Mouse (Mus musculus) c-Kit-positive CD71-negative TER-119-negative erythroid progenitor cells, embryonic 14.5 days (primary cell): Measurements from ENCODE around the gene Tnrc6a.

Source experiments
- DNase-seq: peaks from one replicate; pipeline ENCODE4 v3.0.0-alpha.2; 2013; ENCODE audit warnings: low read depth

The Tnrc6a gene

DNA sequence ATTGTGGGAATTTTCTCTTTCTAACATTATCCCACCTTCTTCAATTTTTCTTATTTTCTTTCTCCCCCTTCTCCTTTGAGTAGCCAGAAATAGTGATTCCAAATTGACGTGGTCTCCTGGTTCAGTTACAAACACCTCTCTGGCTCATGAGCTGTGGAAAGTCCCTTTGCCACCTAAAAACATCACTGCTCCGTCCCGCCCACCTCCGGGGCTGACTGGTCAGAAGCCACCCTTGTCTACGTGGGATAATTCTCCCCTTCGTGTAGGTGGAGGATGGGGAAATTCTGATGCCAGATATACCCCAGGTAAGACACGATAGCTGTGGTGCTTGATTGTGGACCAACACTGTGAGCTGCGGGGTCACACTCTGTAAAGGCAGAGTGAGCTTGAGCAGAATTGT, 66.1 kb downstream of the Tnrc6a start:
- DNase-seq, result no peak

DNA sequence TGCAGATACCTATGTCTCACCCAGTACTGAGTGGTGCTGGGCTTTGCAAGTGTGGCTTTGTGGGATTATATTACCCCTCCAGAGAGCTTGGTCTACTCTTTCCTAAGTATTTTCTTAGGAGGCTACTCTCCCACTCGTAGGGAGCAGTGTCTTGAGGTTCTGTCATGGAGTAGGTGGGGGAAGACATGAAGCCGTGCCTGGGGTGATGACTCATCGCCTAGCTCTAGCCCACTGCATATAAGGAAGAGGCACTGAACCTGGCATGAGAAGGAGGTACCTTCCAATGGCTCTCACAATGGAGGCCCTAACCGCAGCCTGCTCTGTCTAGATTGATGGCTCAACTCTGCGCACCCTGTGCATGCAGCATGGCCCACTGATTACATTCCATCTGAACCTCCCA, 68.0 kb downstream of the Tnrc6a start:
- DNase-seq, result no peak

DNA sequence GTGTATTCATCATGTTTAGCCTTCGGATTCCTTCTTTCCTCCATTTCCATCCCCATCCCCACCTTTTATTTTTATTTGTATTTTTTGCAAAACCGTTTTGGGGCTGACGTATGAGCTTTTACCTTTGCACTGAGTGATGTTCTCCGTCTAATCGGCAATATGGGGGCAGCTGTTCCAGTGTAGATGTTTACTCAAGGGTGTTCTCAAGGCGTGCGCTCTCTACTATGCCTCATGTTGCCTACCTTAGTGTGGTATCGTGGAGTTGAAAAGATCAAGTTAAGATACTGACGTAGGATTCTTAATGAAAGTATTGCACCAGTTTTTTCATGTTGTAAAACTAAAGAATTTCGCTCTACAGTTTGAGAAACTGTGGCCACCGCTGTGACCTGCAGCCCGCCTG, 69.5 kb downstream of the Tnrc6a start:
- DNase-seq, result no peak

DNA sequence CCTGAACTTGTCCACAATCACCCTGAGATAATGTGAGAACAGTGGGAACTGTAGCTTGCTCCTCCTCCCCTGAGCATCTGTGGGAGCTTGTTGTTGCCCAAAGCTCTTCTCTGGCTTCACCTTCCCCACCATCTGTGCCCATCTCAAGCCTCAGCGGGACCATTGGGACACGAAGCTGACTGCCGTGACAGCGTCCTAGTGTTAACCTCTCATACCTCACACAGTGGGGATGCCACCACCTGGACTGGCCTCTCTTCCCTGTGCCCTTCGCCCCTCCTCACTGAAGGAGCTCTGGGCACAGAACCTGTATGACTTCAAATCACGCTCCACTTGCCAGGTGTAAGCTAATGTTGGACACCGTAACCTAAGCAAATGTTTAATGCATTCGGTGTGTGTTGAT, 71.0 kb downstream of the Tnrc6a start:
- DNase-seq, result no peak

DNA sequence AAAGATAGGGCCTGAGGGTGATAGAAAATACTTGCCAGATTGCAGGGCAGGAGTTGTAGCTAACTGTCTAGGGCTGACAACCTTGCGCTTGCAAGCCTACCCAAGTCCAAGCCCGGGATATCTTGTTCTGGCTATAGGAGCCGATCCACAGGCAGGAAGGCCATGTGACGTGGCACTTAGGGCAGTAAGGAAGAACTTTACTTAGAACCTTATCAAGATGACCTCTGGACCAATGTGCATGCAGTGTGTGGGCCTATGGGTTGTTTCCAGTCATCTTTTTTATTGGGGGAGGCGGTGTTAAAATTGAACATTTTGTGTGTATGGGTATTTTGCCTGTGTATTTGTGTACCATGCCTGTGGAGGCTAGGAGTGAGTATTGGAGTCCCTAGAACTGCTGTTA, 72.7 kb downstream of the Tnrc6a start:
- no peak for DNase-seq

DNA sequence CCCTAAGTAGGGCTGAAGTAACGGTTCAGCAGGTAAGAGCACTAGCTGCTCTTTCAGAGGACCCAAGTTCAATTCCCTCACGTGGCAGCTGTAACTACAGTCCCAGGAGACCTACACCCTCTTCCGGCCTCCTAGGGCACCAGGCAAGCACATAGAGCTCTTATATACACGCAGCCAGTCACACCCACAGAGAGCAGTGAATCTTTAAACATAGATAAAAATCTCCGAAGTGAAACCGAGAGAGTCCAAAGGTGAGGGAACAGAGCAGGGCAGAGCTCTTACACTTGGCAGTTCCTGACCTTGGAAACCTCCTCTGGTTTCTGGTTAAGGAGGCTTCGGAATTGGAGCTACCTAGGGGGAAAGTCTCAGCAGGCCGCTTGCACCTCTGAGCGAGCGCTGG, 75.0 kb downstream of the Tnrc6a start:
- DNase-seq, result no peak

DNA sequence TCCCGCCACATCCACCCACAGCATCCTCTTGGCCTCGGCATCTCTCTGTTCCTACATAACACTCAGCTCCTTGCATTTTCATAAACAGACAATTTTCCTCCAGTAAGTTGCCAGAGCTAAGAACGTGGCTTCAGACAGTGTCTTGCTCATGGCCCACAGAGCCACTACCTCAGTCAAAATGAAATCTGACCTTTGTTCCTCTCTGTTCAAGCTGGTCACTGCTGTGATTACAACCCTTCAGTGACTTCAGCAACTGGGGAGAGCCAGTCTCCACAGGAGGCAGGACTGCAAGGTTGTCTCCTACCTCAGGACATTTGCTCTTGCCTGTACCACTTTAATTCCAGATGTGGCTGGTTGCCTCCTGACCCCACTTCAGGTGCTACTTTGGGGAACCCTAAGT, 75.5 kb downstream of the Tnrc6a start:
- DNase-seq, result no peak

DNA sequence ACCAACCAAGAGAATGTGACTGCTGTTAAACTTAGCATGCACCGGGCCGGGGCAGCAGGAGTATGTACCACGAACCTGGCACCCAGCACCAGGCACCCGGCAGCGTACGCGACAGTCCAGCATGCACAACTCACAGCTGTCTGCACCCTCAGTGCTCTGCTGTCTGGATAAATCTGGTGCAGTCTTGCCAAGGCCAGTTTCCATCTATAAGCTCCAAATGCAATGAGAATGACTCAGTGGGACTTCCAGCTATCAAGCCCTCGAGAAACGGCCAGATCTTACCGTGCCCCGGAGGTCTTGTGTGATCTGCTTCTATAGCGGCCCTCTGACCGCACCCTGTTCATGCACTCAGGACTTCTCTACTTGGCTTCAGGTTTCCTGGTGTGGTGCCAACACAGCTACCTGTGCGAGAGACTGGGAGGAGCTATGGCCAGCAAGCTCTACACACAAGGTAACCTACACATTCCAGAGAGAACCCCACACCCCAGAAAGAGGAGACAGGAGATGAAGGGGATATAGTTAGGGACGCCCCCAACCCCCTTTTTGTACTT, 76.0 kb downstream of the Tnrc6a start:
- DNase-seq, result no peak

DNA sequence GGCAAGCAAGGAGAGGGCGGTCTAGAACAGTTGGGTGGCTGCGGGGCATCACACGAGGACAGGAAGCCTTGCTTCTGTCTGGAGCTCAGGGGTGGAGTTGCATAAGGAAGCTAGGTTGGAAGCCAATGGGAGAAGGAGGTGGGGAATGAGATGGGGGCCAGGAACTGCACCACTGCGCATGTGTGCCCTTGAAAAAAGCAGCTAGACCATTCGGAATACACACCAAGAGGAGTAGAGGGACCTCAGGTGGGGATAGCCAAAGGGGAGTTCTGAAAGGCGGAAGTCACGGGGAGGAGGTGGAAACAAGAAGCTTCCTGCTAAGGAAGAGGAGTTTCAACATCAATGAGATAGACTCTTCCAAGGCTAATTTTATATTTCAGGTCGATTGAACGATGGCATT, 77.0 kb downstream of the Tnrc6a start:
- DNase-seq, result no peak

DNA sequence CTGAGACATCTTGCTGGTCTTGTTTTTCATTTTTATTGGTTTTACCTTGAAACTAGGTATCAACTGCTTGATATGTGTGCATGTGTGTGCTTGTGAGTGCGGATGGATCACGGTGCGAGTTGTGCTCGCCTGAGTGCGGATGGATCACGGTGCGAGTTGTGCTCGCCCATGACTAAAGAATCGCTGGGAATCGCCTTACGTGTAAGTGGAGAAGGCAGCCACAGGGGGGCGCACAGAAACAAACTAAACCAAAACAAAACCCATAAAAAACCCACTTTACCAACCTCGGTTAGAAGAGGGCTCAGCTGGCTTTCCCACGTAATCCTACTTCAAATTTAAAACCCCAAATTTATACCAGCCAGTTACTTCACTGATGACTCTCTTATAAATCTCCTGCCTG, 81.6 kb downstream of the Tnrc6a start:
- peak; percentile 31 for DNase-seq

DNA sequence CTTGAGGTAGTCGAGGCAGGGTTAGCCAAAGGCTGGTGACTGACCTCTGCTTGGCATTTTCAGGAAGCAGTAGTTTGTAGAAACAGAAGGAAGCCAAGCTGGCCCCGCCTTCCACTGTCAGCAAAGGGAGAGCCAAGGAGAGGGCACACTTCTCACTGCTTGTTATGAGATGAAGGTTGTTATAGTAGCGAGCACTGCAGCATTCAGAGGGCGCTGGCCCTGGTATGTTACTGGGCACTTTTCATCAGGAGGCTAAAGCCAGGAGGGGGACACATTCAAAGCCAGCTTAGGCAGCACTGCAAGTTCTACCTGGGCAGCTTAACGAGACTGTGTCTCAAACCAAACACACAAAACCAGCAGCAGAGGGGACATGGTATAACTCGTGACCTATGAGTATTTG, 83.9 kb downstream of the Tnrc6a start:
- no peak for DNase-seq

DNA sequence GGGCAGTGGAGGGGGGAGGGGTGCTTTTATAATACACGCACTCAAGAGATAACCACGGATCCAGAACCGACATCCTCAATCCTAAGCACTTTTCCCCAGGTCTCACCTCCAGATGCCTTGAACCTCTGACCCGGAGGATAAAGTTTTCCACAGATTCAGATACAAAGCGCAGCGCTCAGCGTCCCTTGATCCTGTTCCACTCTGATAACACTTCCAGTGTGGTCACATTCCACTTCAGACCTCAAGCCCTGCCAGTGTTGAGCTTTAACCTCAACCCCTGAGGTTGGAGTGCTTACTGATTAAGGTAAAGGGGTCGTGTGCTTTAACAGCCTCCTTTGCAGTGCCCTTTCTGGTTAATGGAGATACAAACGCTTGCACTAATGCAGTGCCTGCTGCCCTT, 86.2 kb downstream of the Tnrc6a start:
- DNase-seq, result no peak

DNA sequence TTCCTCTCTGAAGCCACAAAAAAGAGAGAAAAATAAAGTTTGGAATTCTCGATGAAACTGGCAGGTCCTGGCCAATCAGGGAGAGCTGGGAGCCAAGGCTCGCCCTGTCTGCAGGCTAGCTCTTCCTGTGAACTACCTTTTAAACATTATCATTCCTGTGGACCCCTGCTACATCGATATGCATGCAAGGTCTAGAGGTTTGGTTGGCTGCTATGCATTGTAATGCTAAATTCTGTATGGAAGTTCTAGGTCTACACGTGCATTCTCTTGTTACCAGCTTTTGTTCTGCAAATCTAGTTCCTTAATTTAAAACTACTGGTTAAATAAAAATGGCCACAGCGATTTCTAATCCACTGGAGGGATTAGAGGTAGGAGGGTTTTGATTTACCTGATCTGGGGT, 87.8 kb downstream of the Tnrc6a start:
- no peak for DNase-seq

DNA sequence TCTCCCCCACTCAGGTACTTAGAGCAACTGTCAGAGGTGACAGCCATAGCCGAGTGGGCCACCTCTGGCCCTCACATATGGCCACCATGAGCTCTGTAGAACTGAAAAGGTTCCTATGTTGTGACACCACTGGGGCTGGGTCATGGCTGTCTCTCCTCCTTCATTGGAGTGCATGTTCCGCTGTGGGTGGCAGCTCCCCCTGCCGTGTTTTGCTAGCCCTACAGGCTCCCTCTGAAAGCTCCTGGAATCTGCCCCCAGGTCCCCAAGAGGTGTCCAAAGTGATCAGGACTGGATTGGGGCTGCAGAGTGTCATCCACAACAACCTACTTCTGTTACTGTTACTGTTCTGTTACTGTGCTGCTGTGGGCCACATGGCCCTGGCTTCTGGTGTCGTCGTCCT, 88.6 kb downstream of the Tnrc6a start:
- no peak for DNase-seq

DNA sequence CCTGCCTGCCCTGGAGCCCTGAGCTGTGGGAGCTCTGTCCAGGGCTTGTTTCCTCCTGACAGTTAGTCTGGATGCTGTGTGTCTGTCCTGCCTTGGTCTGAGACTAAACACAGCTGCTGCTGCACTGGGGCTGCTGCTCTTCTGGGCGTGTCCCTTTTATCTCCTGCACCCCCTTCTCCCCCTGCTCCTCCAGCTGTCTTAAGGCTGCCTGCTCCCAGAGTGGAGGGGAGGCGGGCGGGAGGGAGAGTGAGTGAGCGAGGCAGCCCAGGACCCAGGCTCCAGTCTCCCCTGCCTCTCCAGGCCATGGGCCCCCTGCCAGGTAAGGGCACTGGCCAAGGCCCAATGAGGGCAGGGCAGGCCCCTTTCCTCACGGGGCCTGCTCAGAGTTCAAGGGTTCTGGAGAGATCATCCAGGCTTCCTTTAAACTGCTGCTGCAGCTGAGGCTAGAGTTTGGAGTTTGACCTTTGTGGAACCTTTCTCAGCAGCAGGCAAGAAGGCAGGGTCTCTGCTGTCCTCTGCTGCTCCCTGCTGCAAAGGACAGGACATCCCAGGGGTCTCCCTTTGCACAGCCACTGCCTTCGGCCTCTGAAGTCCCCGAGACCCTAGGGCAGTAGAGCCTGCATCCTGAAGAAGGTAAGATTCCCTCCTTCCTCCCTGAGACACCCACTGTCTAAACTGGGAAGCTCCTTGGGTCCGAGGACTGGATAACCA, 90.8 kb downstream of the Tnrc6a start, which contains the start of gene Slc5a11:
Gene Slc5a11, plus strand, starts transcription at position 416 of the 711 bp plus-strand sequence.
- DNase-seq, result no peak

DNA sequence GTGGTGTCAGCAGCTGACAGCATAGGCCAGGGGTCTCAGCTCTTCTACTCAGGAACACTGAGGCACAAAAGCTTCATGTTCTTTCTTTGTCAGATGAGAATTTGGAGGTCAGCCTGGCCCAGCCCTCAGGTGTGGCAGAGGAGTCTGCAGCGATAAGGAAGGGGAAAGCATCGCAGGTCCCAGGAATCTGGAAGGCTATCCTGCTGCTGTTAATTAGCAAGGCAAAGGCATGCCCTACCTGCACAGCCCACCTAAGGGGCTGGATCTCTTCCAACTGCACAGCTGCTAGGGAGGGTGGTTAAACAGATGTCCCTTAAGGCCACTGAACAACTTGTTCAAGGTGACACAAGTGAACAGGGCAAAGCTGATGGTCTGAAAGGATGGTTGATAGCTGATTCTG, 91.5 kb downstream of the Tnrc6a start:
- DNase-seq, result no peak

DNA sequence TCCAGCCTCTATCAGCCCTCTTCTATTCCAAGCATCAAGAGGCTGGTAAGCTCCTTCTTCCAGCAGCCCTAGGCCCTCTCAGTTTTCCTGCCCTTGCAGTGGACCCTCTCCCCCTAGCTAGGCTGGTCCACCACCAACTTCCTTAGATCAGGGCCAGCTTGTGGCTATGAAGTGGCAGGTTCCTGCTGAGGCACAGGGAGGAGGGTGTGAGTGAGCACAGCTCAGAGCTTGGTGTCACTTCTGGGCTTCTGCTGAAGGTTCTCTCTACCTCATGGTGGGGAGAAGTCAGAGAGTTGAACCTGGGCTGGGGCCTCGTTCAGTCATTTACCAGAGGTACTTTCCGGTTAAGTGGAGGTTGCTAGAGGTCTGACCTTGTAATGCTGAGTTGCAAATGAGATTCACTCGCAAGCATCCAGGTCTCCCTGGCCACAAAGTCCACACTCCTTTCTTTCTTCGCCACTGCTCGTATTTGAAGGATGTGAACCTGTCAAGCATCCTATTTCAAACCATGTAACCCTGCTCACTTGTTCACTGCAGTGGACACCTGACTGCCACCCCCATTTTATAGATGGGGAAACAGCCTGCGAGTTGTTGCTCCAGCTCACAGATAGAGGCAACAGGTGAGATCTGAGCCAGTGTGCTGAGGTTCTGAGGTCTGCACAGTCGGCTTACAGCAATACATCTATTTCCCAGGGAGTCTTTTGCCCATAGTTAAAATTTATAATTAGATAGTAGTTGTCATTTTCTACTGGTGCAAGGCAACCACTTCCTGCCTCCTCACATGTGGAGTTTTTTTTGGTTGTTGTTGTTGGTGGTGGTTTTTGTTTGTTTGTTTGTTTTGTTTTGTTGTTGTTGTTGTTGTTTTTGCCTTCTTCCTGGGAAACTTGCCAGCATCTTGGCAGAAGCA, 94.0 kb downstream of the Tnrc6a start:
- DNase-seq, result no peak

DNA sequence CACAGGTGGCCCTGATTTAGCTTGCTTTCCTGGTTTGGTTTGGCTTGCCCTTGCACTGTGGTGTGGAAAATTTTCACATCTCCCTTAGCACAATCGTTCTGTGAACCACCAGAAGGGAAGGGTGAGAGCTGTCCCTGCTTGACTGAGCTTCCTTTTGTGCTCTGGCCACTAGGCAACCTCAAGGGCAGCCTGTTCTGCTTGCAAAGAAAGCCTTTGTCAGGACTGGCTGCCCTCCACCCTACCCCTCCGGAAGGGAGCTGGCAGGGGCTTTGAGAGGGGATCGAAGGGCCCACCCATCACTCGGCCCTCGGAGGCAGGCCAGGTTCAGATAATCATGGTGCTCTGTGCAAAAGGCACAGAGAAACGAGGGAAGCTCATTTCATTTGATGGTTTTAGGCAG, 94.9 kb downstream of the Tnrc6a start:
- DNase-seq, result no peak

DNA sequence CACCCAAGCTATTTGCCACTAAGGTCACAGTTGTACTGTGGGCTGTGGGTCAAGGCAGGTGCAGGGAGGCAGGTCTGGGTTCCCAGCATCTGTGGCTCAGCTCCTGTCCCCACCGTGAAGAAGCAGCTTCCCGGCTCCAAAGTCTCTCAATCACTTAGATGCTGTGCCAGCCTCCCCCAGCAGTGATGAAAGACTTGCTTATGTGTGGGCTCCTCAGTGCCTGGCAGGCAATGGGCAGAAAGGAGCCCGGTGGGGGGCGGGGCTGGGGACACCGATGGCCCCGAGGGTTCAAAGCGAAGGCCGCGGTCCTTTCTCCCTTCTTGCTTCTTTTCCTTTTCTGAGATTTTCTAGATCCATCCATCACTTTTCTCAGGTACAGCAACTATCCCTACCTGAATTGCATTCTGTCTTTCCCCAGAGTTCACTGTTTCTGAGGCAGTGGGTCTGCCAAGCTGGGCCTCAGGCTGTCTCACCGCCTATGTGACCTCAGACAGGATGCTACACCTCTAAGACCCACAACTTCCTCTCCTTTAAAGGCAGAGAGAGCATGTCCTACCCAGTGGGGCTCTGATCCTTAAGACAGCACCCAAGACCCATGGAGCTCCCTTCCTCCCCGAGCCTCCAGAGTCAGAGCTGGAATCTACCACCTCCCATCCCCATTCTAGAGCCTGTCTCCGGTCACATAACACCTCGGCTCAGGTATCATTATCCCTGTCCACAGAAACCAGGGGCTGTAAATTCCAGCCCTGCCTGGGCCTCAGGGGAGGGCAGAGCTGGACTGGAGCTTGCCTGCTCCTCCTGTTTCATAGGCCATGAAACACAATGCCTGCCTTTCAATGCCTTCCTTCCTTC, 96.3 kb downstream of the Tnrc6a start:
- no peak for DNase-seq

DNA sequence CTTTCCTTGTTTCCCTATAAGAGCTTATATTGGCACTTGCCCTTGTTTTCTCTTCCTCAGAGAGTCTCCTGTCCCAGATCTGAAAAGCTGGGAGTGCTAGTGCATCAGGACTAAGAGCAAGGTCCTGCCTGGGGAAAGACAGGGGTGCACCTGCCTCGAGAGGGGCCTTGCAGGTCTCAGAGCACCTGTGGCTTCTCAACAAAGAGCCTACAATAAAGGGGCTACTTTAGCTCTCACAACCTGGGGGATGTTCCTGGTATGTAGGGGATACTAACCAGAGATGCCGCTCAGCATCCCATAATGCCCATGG, 96.9 kb downstream of the Tnrc6a start:
- DNase-seq, result no peak

DNA sequence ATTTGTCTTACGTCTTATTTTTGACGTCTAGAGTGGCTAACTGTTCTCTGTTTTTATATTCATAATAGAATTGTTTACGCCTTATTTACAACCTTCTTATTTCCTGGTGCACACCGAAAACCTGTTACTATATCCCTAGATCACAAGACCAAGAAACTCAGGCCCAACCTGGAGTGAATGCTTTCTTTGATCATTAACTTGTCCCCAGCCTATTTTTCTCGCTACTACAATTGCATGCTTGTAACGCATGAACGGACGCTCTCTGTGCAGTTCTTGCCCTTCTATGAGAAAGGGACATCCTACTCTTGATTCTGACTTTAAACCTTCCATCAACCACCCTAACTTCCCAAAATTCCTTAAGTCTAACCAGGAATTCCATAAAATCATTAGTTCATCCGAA, 100.4 kb downstream of the Tnrc6a start:
- DNase-seq, result no peak

DNA sequence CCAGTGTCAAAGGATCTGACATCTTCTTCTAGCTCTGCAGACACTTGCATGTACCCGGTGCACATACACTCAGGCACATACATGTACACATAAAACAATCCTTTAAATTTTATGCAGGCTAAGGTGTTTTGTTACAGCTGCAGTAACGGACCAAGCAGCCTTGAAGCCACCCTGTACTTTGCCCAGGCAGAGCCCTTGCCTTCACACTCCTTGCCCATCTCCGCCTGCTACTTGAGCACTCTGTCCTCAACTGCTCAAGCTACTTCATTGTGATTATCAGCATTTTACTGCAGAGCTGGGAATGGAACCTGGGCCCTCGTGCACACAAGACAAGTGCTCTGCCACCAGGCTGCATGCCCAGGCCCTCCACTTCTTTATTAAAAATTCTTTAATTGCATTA, 101.5 kb downstream of the Tnrc6a start:
- no peak for DNase-seq
